Mouse (Mus musculus): Measurements from ENCODE around the gene Rpl18. TPM values are rescaled to one million over a fixed set of nuclear protein-coding genes. Genes with fewer than 3 reads are reported as not detected.

Rpl18 gene
- 1,792 and 2,504 TPM in 2 replicates for polyA plus RNA-seq (2012; rRNA removed)

- H3K27ac ChIP-seq (ENCODE audit: insufficient read depth, low read length) = peak within 1 kb of the TSS; percentile 48
- H3K27me3 ChIP-seq (ENCODE audit: control insufficient read depth, insufficient read depth, low read length) = no peaks in the 10 kb centered on the region
- WGBS = 6% methylated on average over 34 of the region's 34 CpGs
- TF ChIP-seq CTCF (IDR thresholded peaks at IDR 0.05; ENCODE audit: extremely low read depth, insufficient read depth, insufficient read length, insufficient replicate concordance) (no peak), POLR2A (IDR thresholded peaks at IDR 0.05; ENCODE audit: low read depth, low read length) (peak; percentile 53)
- H3K36me3 ChIP-seq (ENCODE audit: control insufficient read depth, insufficient read depth, low read length) = peaks cover 35% of the 10 kb centered on the region
- DNase-seq (ENCODE audit: low read depth in 1 of 2, low spot score in 2 of 2) = peak; percentile 91 to 97
- peaks cover 5% of the 10 kb centered on the region; the same call in 1 of the 2 replicates for H3K4me1 ChIP-seq (ENCODE audit: control insufficient read depth, insufficient read depth, insufficient read length)
- peak within 1 kb of the TSS; percentile 83 for H3K4me3 ChIP-seq (ENCODE audit: extremely low read depth, insufficient read depth, insufficient read length)
These were observed at the start of gene Rpl18 for GRCm38 (mm10) chr7:45715090-45715708. Gene Rpl18 (plus strand): TSS chr7:45715457.

GRCm38 (mm10) chr7:45666161-45666560 lies 49.1 kb upstream of the Rpl18 start, which contains the start of gene Fut2:
Gene Fut2 (minus strand): TSS chr7:45666394.
- no peaks in the 10 kb centered on the region for H3K36me3 ChIP-seq (ENCODE audit: control insufficient read depth, insufficient read depth, low read length)
- no peaks in the 10 kb centered on the region for H3K4me1 ChIP-seq (ENCODE audit: control insufficient read depth, insufficient read depth, insufficient read length)
- no peak for DNase-seq (ENCODE audit: low read depth in 1 of 2, low spot score in 2 of 2)
- no peak for TF ChIP-seq CTCF (IDR thresholded peaks at IDR 0.05; ENCODE audit: extremely low read depth, insufficient read depth, insufficient read length, insufficient replicate concordance)
- no peaks in the 10 kb centered on the region for H3K27me3 ChIP-seq (ENCODE audit: control insufficient read depth, insufficient read depth, low read length)
- 83% methylated on average over 7 of the region's 7 CpGs for WGBS
- no peak within 1 kb of the TSS for H3K4me3 ChIP-seq (ENCODE audit: extremely low read depth, insufficient read depth, insufficient read length)
- H3K27ac ChIP-seq (ENCODE audit: insufficient read depth, low read length) = no peak within 1 kb of the TSS

DNA sequence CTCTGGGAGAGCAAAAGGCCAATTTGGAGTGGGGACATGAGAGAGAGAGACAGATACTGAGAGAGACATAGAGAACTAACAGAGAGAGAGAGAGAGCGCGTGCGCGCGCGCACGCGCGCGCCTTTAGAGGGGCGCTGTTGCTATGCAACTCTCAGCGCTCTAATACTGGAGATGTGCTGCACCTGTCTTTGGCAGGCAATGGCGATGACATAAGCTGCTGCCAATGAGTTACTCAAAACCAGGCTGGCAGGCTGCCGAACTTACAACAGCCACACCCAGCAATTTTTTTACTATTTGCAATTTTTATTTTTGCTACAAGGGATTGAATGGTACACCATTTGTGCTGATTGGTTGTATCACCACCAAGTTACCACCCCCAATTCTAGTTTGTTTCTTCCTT lies 47.5 kb upstream of the Rpl18 start:
- DNase-seq (ENCODE audit: low read depth in 1 of 2, low spot score in 2 of 2) = no peak
- Histone ChIP-seq H3K27ac (ENCODE audit: insufficient read depth, low read length) (no peak overlapping the region), H3K27me3 (ENCODE audit: control insufficient read depth, insufficient read depth, low read length) (no peaks in the 10 kb centered on the region), H3K36me3 (ENCODE audit: control insufficient read depth, insufficient read depth, low read length) (no peaks in the 10 kb centered on the region), H3K4me1 (ENCODE audit: control insufficient read depth, insufficient read depth, insufficient read length) (no peaks in the 10 kb centered on the region), H3K4me3 (ENCODE audit: extremely low read depth, insufficient read depth, insufficient read length) (no peak overlapping the region)
- TF ChIP-seq CTCF (IDR thresholded peaks at IDR 0.05; ENCODE audit: extremely low read depth, insufficient read depth, insufficient read length, insufficient replicate concordance) = no peak
- TF ChIP-seq POLR2A (IDR thresholded peaks at IDR 0.05; ENCODE audit: low read depth, low read length) = no peak
- WGBS = 91% methylated on average over 14 of the region's 14 CpGs

DNA sequence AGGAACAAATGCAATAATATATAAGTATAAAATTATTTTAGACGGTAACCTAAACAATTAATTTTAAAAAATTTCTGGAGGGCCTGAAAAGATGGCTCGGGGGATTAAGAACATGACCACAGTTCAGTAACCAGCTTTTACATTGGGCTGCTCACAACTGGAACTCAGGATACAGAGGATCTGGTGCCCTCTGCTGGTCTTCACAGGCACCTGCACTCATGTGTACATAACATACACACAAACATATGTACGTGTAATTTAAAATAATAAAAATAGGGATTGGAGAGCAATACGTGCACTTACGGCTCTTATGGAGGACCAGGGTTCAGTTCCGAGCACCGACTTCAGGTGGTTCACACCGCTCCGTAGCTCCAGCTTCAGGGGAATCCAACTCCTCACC lies 46.3 kb upstream of the Rpl18 start:
- TF ChIP-seq POLR2A (IDR thresholded peaks at IDR 0.05; ENCODE audit: low read depth, low read length) = no peak
- TF ChIP-seq CTCF (IDR thresholded peaks at IDR 0.05; ENCODE audit: extremely low read depth, insufficient read depth, insufficient read length, insufficient replicate concordance) = no peak
- H3K36me3 ChIP-seq (ENCODE audit: control insufficient read depth, insufficient read depth, low read length) = no peaks in the 10 kb centered on the region
- 94% methylated on average over 9 of the region's 9 CpGs for WGBS
- no peak overlapping the region for H3K27ac ChIP-seq (ENCODE audit: insufficient read depth, low read length)
- no peaks in the 10 kb centered on the region for H3K27me3 ChIP-seq (ENCODE audit: control insufficient read depth, insufficient read depth, low read length)
- H3K4me1 ChIP-seq (ENCODE audit: control insufficient read depth, insufficient read depth, insufficient read length) = no peaks in the 10 kb centered on the region
- H3K4me3 ChIP-seq (ENCODE audit: extremely low read depth, insufficient read depth, insufficient read length) = no peak overlapping the region
- no peak for DNase-seq (ENCODE audit: low read depth in 1 of 2, low spot score in 2 of 2)

- H3K4me3 ChIP-seq (ENCODE audit: extremely low read depth, insufficient read depth, insufficient read length) = no peak overlapping the region
- no peak overlapping the region for H3K27ac ChIP-seq (ENCODE audit: insufficient read depth, low read length)
- DNase-seq (ENCODE audit: low read depth in 1 of 2, low spot score in 2 of 2) = no peak
- H3K4me1 ChIP-seq (ENCODE audit: control insufficient read depth, insufficient read depth, insufficient read length) = peaks cover 25% of the 10 kb centered on the region
- TF ChIP-seq POLR2A (IDR thresholded peaks at IDR 0.05; ENCODE audit: low read depth, low read length) = no peak
- TF ChIP-seq CTCF (IDR thresholded peaks at IDR 0.05; ENCODE audit: extremely low read depth, insufficient read depth, insufficient read length, insufficient replicate concordance) = no peak
- no peaks in the 10 kb centered on the region for H3K27me3 ChIP-seq (ENCODE audit: control insufficient read depth, insufficient read depth, low read length)
- H3K36me3 ChIP-seq (ENCODE audit: control insufficient read depth, insufficient read depth, low read length) = no peaks in the 10 kb centered on the region
- 93% methylated on average over 7 of the region's 7 CpGs for WGBS
These were observed 37.5 kb upstream of the Rpl18 start for GRCm38 (mm10) chr7:45677627-45678295.

GRCm38 (mm10) chr7:45678513-45678912 lies 36.7 kb upstream of the Rpl18 start:
- Histone ChIP-seq H3K27ac (ENCODE audit: insufficient read depth, low read length) (no peak overlapping the region), H3K36me3 (ENCODE audit: control insufficient read depth, insufficient read depth, low read length) (no peaks in the 10 kb centered on the region), H3K4me1 (ENCODE audit: control insufficient read depth, insufficient read depth, insufficient read length) (peaks cover 25% of the 10 kb centered on the region), H3K27me3 (ENCODE audit: control insufficient read depth, insufficient read depth, low read length) (no peaks in the 10 kb centered on the region), H3K4me3 (ENCODE audit: extremely low read depth, insufficient read depth, insufficient read length) (no peak overlapping the region)
- no peak for TF ChIP-seq POLR2A (IDR thresholded peaks at IDR 0.05; ENCODE audit: low read depth, low read length)
- TF ChIP-seq CTCF (IDR thresholded peaks at IDR 0.05; ENCODE audit: extremely low read depth, insufficient read depth, insufficient read length, insufficient replicate concordance) = no peak
- DNase-seq (ENCODE audit: low read depth in 1 of 2, low spot score in 2 of 2) = no peak
- WGBS = 91% methylated on average over 14 of the region's 14 CpGs

All from spleen, adult 2 months (tissue).